Mouse (Mus musculus) left cerebral cortex, postnatal 10 days (tissue): ENCODE measurements around the gene Ywhae. TPM values are rescaled to one million over a fixed set of nuclear protein-coding genes. Genes with fewer than 3 reads are reported as not detected.
A peak's percentile ranks its signal among the peaks of the same experiment; 100 is the strongest.

ENCODE experiments used
- DNase-seq, 2 experiments: peaks; one replicate each; pipeline ENCODE4 v3.0.0; 2021 to 2022; ENCODE audit warnings: low spot score in 2 of 2, mixed read lengths in 1 of 2; ENCODE audit errors: extremely low spot score in 1 of 2
- intact Hi-C: fragments of 180-260 bp; cut with DNase I; formaldehyde crosslinking; loops from one replicate; pipeline ENCODE4 v1.15.1; 2025
- total RNA-seq, 2 experiments: library from RNA; stranded (reverse); gene quantifications; 2 replicates each; pipeline ENCODE4 v1.2.3; 2021

The Ywhae gene
- total RNA-seq, 2 experiments from 2014 or later: 1,585 to 1,598 TPM

DNA sequence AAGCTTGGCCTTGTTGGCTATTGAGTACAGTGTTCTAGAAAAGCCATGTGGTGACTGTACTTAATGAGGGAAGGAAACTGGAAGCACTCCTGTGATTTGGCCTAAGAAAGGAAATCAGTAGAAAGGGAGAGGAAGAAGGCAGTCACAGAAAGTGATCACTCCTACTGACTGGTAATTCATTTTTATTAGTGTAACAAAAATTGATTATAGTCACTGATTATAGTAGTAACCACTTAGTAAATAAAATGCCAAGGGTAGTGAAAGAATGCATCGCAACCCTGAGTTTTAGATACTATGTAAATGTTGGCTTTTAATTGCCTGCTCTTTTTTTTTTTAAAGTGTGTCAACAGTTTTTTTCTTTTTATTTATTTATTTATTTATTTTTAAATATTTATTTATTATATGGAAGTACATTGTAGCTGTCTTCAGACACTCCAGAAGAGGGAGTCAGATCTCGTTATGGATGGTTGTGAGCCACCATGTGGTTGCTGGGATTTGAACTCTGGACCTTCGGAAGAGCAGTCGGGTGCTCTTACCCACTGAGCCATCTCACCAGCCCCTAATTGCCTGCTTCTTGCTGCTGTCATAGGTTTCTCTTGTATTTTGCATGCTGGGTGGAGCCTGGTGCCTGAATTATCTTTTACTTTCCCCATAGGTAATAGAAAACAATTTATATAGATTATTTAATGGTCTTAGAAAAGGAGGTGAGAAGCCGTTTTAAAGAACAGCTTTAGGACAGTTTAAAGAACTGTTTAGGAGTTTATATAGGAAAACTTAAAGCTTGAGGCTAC, 3.0 kb downstream of the Ywhae start:
- DNase-seq: no peak
- intact Hi-C loops: no loop called here

DNA sequence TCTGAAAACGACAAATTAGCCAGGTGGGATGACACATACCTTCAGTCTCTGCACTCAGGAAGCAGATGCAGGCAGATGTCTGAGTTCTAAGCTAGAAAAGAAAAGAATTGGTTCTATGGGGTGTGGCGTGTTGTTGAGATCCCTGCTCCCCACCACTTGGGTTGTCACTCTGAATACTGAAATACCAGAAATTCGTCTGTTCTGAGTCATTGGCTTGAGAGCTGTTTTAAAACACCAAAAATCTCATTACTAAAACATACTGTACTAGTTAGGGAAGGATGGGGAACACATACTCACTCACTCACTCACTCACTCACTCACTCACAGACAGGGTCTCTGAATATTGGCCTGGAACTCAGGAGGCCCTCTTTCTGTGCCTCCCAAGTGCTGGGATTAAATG, 4.3 kb downstream of the Ywhae start:
- intact Hi-C loops: no loop called here
- no peak for DNase-seq

DNA sequence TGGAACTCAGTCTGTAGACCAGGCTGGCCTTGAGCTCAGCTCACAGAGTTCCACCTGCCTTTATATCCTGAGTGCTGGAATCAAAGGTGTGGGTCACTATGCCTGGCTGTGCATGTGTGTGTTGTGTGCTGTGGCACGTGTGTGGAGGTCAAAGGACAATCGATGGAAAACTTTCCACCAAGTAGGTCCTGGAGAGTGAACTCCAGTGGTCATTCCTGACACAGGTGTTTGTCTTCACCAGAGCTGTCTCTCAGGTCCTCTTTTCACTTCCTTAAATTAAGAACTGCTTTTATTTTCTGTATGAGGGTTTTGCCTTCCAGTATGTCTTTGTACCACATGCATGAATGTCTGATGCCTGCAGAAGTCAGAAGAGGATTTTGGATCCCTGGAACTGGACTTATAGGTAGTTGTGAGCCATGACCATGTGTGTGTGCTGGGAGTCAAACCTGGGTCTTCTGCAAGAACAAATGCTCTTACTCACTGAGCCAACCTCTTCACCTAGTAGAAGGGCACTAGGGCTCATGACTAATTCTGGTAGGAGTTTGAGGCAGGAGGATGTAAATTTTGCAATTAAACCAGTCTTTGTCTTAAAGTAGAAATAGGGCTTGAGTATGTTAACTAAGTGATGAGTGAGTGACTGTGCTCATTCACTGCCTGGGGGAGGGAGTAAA, 5.3 kb downstream of the Ywhae start:
- intact Hi-C loops: no loop called here
- DNase-seq: no peak

DNA sequence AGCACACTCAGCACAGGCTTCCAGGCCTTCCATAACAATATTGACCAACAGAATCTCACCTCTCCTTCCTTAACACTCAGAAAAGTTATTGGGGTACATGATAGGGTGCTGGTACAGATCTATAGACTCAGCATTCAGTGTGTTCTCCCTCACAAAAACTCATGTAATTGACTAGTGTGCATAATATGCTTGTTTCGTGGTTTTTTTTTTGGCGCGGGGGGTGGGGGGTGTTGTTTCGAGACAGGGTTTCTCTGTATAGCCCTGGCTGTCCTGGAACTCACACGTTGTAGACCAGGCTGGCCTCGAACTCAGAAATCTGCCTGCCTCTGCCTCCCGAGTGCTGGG, 5.8 kb downstream of the Ywhae start:
- DNase-seq: no peak
- intact Hi-C loops: no loop called here

DNA sequence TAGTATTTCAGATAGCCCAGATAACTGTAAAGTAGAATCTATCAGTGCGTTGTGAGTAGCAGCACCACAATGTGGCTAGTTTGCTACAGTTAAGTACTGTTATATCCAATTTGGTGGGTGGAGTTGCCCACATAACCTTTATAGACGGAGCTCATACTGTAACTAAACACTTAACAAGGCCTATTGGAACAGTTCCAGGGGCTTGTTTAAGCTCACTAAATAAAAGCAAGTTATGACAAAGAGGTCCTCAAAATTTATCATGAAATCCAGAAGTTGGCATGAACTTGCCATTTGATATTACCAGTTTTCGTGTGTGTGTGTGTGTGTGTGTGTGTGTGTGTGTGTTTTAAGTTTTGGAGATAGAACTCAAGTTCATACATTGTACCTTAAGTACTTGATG, 7.5 kb downstream of the Ywhae start:
- intact Hi-C loops: no loop called here
- no peak for DNase-seq

DNA sequence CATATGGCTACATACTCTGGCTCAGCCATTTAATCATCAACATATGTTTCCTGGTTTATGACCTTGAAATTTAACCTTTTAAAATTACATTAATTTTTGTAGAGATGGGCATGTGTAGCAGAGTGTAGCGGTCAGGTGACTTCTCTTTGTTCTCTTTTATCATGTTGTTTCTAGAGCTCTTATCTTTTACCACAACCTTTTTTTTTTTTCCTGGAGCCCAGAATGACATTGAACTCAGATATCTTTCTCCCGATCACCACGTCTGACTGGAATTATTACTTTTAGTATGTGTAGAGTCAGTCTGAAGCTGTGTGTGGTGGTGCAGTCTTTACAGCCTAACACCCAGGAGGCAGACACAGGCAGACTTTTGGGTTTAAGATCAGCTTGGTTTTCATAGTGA, 8.9 kb downstream of the Ywhae start:
- no peak for DNase-seq
- intact Hi-C loops: no loop called here

DNA sequence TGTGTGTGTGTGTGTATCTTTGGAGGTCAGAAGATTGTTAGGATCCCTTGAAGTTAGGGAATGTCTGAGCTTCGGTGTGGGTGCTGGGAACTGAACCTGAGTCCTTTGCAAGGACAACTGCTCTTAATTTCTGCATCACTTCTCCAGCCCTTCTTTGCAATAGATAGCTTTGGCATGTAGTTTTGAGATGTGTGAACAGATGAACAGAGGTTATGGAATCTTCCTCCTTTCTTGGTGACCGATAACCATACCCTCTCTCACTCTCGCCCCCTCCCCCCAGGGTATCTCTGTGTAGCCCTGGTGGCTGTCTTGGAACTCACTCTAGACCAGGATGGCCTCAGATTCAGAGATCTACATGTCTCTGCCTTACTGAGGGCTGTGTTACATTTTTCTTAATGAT, 12.1 kb downstream of the Ywhae start:
- intact Hi-C loops: no loop called here
- DNase-seq: no peak

DNA sequence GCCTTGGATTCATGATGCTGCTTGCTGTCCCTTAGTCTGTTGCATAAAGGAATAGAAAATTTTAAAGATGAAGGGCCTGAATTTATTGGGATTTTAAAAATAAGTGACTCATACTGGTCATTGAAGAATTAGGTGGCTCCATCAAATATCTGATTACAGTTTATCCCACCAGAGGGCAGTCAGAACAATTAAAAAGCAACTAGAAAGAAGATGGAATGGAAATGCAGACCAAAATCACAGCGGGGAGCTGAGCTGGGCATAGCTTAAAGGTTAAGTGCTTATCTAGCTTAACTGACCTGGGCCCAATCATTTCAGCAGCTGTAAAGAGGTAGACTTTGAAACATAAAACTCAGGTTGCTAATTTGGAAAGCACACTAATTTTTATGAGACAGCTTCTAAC, 17.9 kb downstream of the Ywhae start:
- intact Hi-C loops: no loop called here
- DNase-seq: no peak

DNA sequence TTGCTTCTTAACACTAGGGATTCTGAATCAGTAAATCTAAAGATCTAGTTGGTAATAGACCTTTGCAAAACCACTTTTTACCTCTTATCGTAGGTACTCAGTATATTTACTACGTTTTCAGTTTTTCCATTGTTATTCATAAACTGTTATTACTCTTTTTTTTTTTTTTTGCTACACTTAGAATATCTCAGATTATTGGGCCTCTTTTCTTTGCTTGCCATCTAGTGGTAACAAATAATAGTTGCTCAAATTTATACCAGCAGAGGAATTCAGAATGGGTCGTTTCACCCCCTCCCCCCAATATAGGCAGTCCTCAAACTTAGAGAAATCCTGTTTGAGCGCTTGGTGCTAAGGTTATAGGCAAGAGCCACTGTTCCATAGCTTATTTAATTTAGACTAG, 18.4 kb downstream of the Ywhae start:
- no peak for DNase-seq
- intact Hi-C loops: no loop called here

DNA sequence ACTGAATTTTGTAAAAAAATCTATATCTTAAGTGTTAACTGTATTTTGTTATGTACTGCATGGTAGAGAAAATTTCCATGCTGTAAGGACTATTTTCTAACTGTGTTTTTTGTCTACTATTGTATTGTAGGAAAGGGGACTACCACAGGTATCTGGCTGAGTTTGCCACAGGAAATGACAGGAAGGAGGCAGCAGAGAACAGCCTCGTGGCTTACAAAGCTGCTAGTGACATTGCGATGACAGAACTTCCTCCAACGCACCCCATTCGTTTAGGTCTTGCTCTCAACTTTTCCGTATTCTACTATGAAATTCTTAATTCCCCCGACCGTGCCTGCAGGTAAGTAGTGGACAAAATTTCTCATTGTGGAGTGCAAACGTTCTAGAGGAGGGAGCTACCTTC, 24.0 kb downstream of the Ywhae start:
- DNase-seq: no peak
- intact Hi-C loops: no loop called here

DNA sequence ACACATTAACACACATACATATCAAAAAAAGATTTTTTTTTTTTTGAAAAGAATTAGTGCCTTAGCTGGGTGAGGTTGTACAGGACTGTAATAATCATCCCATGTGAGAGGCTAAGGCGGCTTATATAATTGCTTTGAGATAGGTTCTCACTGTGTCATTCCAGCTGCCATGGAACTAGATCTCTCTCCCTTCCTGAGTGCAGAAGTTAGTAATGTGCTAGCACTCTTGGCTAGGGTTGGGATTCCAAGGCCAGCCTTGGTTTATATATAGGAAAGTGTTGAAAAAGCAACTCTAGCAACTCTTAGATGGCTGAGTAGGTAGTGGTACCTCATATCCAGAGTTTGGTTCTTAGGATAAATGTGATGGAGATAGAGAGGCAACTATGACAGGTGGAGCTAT, 25.9 kb downstream of the Ywhae start:
- no peak for DNase-seq
- intact Hi-C loops: no loop called here

DNA sequence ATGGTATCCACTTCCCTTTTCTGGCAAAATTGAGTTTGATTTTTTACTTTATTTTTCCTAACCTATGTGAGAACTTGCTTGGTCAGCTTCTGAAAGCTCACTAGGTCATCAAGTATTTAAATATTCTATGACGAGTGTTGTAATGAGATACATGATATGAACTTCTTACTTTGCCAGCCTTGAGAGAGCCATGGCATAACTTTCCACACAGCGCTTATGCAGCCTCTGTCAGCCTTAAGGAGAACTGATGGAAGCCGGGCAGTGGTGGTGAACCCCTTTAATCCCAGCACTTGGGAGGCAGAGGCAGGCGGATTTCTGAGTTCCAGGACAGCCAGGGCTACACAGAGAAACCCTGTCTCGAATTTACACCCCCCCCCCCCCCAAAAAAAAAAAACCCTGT, 28.1 kb downstream of the Ywhae start:
- intact Hi-C loops: no loop called here

DNA sequence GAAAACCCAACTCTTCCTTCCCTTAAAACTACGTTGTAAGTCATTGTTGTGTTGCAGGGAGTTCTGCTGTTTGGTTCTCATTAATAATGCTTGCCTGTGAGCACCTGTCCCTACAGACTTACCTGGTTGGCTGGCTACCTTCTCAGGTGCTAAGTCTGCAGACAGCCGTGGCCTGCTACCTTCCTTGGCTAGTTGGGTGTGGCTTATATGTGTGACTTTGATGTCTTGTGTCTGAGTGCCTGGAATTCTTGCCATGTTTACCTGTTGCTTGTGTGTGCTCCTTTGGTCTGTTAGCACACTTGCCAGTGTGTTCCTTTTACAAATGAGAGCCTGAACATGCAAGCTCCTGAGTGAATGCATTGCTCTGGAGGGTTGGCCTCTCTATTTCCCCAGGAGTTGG, 30.0 kb downstream of the Ywhae start:
- no peak for DNase-seq
- intact Hi-C loops: no loop called here

More for the DNA sequence above, 28.1 kb downstream of the Ywhae start:
- no peak for DNase-seq

DNA sequence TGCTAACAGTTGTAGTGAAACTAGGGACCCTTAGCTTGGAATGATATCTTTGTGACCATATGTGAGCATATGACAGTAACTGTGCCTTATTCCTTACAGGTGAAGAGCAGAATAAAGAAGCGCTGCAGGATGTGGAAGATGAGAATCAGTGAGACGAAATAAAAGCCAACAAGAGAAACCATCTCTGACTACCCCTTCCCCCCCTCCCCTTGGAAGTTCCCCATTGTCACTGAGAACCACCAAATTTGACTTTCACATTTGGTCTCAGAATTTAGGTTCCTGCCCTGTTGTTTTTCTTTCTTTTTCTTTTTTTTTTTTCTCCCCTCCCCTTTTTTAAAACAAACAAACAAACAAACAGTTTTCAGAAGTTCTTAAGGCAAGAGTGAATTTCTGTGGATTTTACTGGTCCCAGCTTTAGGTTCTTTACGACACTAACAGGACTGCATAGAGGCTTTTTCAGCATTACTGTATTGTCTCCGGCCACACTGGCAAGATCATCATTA, 31.9 kb downstream of the Ywhae start:
- intact Hi-C loops: no loop called here
- no peak for DNase-seq

DNA sequence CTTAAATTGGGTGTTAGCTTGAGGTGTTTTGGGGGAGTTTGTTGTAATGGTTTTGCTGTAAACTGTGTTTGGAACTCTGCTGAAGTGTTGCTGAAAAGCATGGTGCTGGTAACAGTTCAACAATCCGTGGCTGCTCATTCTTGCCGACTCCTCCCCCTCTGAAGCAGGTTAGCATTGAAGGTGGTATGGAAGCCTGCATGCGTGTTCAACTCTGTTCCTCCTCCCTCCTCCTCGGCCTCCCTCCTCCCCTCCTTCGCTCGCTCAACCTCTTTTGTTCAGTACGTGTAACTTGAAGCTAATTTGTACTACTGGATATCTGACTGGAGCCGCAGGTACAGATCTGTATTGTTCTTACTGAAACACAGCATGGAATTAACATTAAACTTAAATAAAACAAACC, 32.5 kb downstream of the Ywhae start:
- intact Hi-C loops: no loop called here
- no peak for DNase-seq

DNA sequence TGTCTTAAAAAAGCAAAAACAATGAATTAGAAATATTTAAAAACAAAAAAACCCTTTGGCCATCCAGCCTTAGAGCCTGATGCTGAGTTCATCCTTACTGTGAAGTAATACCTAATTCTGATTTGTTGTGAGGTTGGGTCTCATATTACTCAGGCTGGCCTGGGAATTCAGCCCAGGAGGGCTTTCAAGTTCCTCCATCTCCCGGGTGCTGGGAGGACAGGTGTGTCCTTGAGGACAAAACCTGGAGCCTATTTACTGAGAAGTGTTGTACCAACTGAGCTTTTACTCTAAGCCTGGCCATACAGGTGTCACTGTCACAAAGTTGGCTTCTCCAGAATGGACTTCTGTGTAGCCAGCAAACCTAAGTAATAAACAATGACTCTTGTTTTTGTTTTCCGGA, 34.3 kb downstream of the Ywhae start:
- intact Hi-C loops: no loop called here
- DNase-seq: no peak

DNA sequence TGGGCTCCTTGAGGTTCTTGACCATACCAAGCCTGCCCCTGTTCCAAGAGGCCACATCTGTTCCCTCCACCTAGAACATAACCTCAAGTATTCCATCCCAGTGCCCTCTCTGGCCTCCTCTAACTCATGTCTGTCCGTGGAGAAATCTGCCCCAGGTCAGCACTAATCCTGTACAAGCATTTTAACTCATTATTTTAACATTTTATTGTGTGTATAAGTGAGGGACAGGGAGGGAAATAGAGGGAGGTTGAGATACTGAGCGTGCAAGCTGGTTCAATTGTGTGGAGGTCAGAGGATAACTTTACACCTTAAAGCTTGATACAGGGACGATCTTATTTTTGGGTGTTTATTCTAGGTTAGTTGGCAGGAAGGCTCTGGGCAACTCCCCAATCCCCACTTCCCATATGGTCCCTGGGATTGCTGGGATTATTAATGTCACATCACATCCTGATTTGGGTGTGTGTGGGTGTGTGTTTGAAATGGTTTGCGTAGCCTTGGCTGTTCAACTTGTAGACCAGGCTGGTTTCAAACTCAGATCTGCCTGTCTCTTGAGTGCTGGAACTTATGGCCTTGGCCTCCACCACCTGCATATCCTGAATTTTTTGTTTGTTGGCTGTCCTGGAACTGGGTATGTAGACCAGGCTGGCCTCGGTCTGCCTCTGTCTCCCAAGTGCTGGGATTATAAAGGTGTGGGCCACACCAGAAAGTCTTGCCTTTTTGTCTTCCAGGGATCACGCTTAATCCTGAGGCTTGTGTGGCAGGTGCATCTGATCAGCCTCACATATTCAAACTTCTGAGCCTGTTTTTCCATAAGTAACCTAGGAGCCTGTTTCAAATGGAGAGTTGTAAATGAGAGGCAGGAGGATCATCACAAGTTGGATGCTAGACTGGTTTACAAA, 35.7 kb downstream of the Ywhae start:
- peak in 1 of 2 experiments; percentile 41 for DNase-seq
- intact Hi-C loops: no loop called here

DNA sequence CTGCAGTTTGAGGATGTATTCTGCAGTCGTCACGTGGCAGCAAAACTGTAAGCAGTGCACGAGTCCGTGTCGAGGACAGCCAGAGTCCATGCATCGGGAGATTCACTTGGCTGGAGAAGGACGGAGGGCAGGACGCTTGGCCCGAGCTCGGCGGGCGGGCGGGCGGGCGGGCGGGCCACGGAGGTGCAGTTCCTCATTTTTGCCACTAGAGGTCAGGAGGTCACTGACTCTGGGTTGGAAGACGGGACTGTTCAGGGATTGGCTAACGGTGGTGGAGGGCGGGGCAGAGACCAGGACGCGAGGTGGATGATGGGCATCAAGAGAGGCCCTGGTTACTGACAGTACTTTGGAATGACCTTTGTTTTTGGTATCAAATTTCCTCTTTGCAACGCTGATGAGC, 36.5 kb downstream of the Ywhae start:
- intact Hi-C loops: no loop called here
- peak; percentile 68 to 90 for DNase-seq

DNA sequence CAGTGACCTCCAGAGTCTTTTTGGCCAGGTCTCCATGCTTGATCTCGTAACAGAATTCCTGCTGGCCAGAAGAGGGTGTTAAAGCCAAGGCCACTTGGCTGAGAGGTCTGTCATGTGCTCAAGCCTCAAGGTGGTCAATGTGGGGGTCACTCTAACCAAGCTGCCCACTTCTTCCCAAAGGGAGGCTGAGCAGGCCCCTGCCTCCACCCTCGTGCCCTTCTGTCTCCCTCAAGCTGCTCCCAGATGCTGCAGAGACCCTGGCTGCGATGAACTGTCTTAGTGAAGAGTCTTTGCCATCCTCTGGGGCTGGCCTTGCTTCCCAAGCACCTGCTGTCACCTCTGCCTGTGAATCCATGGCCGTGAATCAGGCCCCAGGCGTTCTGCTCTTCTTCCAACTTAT, 39.9 kb downstream of the Ywhae start:
- DNase-seq: no peak
- intact Hi-C loops: no loop called here

DNA sequence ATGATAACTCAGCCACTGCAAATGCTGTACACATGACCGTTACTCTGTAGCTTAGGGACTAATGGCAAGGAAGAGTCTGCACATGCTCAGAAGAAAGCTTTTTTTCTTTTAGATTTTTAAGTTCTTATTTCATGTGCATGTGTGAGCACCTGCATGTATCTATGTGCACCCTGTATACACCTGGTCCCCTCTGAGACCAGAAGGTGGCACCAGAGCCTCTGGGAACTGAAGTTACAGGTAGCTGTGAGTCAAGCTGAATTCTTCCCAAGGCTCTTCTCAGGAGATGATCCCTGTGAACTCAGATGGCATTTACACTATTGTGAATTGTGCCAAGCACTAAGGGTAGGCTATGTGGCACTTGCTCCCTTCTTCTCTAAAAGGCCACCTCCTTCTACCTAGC, 43.2 kb downstream of the Ywhae start:
- intact Hi-C loops: no loop called here
- no peak for DNase-seq
